Mouse (Mus musculus) T-helper 2 cell (primary cell): Measurements from ENCODE around the gene 1700010B08Rik.

Experiments
- in situ Hi-C: fragments of 300-600 bp; cut with MboI, MseI; formaldehyde crosslinking; loops from one replicate; pipeline ENCODE4 v1.15.1; 2025; ENCODE audit warnings: high pct_unique_total_duplicates

1700010B08Rik gene

DNA sequence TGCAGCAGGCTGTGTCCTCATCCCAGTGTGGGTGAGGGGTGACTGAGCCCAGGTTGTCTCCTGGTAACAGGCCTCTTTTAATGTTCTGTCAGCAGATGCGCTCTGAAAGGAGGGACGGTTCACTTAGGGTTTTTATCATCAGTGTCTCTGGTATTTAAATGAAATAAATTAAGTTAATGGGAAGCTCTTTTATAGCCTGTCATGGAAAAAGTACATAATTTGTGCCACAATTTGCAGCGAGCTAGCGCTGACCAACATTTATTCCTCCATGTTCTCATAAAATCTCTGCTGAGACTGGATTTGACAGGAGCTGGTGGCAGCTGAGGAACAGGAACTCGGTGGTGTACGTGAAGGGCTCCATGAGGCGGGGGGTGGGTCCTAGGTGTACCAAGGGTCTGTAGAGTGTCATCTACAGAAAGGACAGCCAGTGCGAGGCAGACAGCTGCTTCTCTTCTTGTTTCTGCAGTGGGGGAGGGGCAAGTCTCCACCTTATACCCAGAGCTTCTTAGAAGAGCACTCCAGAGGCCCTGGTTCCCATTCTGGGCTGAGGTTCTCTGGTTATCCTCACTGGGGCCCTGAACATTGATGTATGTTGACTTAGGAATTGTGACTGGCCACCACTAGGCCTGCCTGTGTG lies 48.9 kb downstream of the 1700010B08Rik start:
- in situ Hi-C loops = no loop called here

GRCm38 (mm10) chr2:173769183-173769582 lies 50.0 kb downstream of the 1700010B08Rik start:
- in situ Hi-C loops = no loop called here

DNA sequence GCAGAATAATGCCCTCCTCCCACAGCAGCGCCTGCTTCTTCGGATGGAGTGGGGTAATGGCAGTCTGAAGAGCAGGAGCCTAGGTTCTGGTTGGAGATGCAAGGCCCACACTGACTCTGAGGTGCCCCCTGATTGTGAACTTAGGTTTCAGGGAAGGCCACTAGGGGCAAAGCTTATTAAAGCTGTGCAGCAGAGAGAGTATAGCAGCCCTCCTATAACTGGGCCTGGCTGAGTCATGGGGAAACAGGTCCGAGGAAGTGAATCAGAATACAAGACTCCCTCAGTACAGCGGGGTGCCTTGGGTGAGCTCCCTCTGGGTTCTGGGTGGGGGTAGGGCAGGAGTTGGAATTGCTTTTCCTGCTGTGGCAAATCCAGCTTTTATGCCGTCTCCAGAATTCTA lies 51.4 kb downstream of the 1700010B08Rik start:
- in situ Hi-C loops = no loop called here
